ENCODE assay signal across 9 mouse cellular contexts in genomic region chr12:84053173-84053572, GRCm38 (mm10). TPM values are rescaled to one million over a fixed set of nuclear protein-coding genes. Genes with fewer than 3 reads are reported as not detected.
DNase-seq lines count a peak whose midpoint lies in the region; ATAC-seq and TF ChIP-seq lines count a peak whose summit lies in the region.
"Had no signal": no experiment of that assay in that cellular context is flagged by ENCODE, and none has a peak within 500 bp of the region (broad histone marks: within the 10 kb centered on the region; RNA-seq: fewer than 3 reads in every experiment).

No protein-coding gene starts in this region.

- H3K9me3 ChIP-seq in heart, embryonic 14.5 days (ENCODE audit: control insufficient read depth, low read length) = peaks cover 4% of the 10 kb centered on the region
- no peaks in the 10 kb centered on the region for H3K9me3 ChIP-seq in liver, embryonic 16.5 days (replicated peaks; ENCODE audit: control insufficient read depth, low read length)

- 5% methylated on average over 16 of the region's 16 CpGs for WGBS in heart, embryonic 14.5 days
- WGBS in liver, embryonic 16.5 days (ENCODE audit: insufficient replicate concordance) = 10% methylated on average over 16 of the region's 16 CpGs

- TF ChIP-seq CTCF in bone marrow macrophage, adult 2 months (IDR thresholded peaks at IDR 0.05; ENCODE audit: low read depth, low read length) = no peak

- TF ChIP-seq POLR2A in bone marrow macrophage, adult 2 months (IDR thresholded peaks at IDR 0.05; ENCODE audit: borderline replicate concordance, low read depth, low read length) = no peak

- no peaks in the 10 kb centered on the region for H3K36me3 ChIP-seq in heart, embryonic 14.5 days (ENCODE audit: control insufficient read depth, insufficient read depth, low read length)
- no peaks in the 10 kb centered on the region for H3K36me3 ChIP-seq in liver, embryonic 16.5 days (ENCODE audit: control insufficient read depth, insufficient read depth)

- intact Hi-C loops in heart, postnatal 25 days (cut with DNase I) = no loop called here

- H3K27me3 ChIP-seq in heart, embryonic 14.5 days (ENCODE audit: control insufficient read depth, insufficient read depth, low read length) = peaks cover 14% of the 10 kb centered on the region; the same call in 1 of the 2 replicates
- H3K27me3 ChIP-seq in liver, embryonic 16.5 days (ENCODE audit: control insufficient read depth, insufficient read depth, low read depth, low read length) = peaks cover 20% of the 10 kb centered on the region

- H3K4me3 ChIP-seq in bone marrow macrophage, adult 2 months (ENCODE audit: insufficient read depth, low read length) = peak overlapping the region; percentile 52
- peak overlapping the region; percentile 36 to 47 for H3K4me3 ChIP-seq in heart, embryonic 14.5 days (ENCODE audit: control insufficient read depth in 1 of 2, insufficient read depth in 1 of 2, low read depth in 1 of 2, low read length in 2 of 2)
- peak overlapping the region; percentile 51 for H3K4me3 ChIP-seq in liver, embryonic 16.5 days (ENCODE audit: low read depth, low read length)

- ATAC-seq in heart, embryonic 14.5 days (ENCODE audit: insufficient number of reproducible peaks, insufficient read depth, low FRiP score, low read depth) = no peak
- ATAC-seq in liver, embryonic 16.5 days (ENCODE audit: low read depth) = peak; percentile 30; the same call in 1 of the 2 replicates
- no peak for ATAC-seq in granulocyte monocyte progenitor cell, adult 5-6 weeks (replicated peaks; ENCODE audit: poor library complexity, severe bottlenecking)

- peak overlapping the region; percentile 61 for H3K9ac ChIP-seq in heart, embryonic 14.5 days (ENCODE audit: low read length)
- H3K9ac ChIP-seq in liver, embryonic 16.5 days (ENCODE audit: low read depth, low read length) = no peak overlapping the region

- peak overlapping the region; percentile 91 for H3K4me2 ChIP-seq in heart, embryonic 14.5 days (ENCODE audit: low read length)
- H3K4me2 ChIP-seq in liver, embryonic 16.5 days (ENCODE audit: low read depth, low read length) = peak overlapping the region; percentile 52

- DNase-seq in heart, adult 11 months = peak; percentile 55
- DNase-seq in heart, postnatal 25 days (ENCODE audit: low spot score) = no peak
- no peak for DNase-seq in urinary bladder, postnatal 4 days (ENCODE audit: low spot score in 2 of 2)
- no peak for DNase-seq in layer of hippocampus, adult 8-10 months (ENCODE audit: low spot score in 2 of 2)

- H3K27ac ChIP-seq in bone marrow macrophage, adult 2 months (ENCODE audit: insufficient read depth, low read depth, low read length) = no peak overlapping the region
- no peak overlapping the region for H3K27ac ChIP-seq in heart, embryonic 14.5 days (replicated peaks in 1 of 2; ENCODE audit: control insufficient read depth in 1 of 2, insufficient read depth in 1 of 2, low read depth in 2 of 2, low read length in 2 of 2)
- peak overlapping the region; percentile 26 for H3K27ac ChIP-seq in liver, embryonic 16.5 days (ENCODE audit: low read length)

- peaks cover 2% of the 10 kb centered on the region; the same call in 1 of the 2 replicates for H3K4me1 ChIP-seq in bone marrow macrophage, adult 2 months (ENCODE audit: control insufficient read depth, insufficient read depth, low read length)
- no peaks in the 10 kb centered on the region; a peak in 1 of 4 replicates for H3K4me1 ChIP-seq in heart, embryonic 14.5 days (ENCODE audit: control insufficient read depth in 2 of 2, insufficient read depth in 2 of 2, low read length in 2 of 2)
- H3K4me1 ChIP-seq in liver, embryonic 16.5 days (ENCODE audit: control insufficient read depth, low read depth, low read length) = no peaks in the 10 kb centered on the region

RNA-seq across cellular contexts. Expression of gene Acot3, which starts 1.2 kb away (rescaled TPM):
- total RNA-seq in heart, postnatal 25 days (2021) = 1 to 10 TPM; 1.7 TPM
- polyA plus RNA-seq in bone marrow macrophage, adult 2 months (2012; ENCODE audit: insufficient read depth, insufficient read length, missing spikeins) = not detected in 2 replicates
- polyA plus RNA-seq in heart, embryonic 14.5 days (2014; fragmentation: Nextera tagmentation; extraction: Ambion mirVana) = 0.72 and 1.0 TPM in 2 replicates
- 6.3 and 6.7 TPM in 2 replicates for polyA plus RNA-seq in liver, embryonic 16.5 days (2015; fragmentation: Nextera tagmentation; extraction: Ambion mirVana)
- total RNA-seq in granulocyte monocyte progenitor cell, adult 5-6 weeks (2014; fragmentation: Nextera tagmentation) = not detected in 2 replicates
- not detected in 2 replicates for total RNA-seq in granulocyte monocyte progenitor cell, adult 5-6 weeks (2017)
- total RNA-seq in layer of hippocampus, adult 8-10 months (2022) = 1 to 10 TPM; 2.4 to 3.1 (median 2.8) TPM
- total RNA-seq: MEL had no signal

RNA-seq across cellular contexts. Expression of gene Gm49366, which starts 14.4 kb away (rescaled TPM):
- total RNA-seq in heart, postnatal 25 days (2021) = not detected
- not detected in 2 replicates for polyA plus RNA-seq in bone marrow macrophage, adult 2 months (2012; ENCODE audit: insufficient read depth, insufficient read length, missing spikeins)
- not detected in 2 replicates for polyA plus RNA-seq in heart, embryonic 14.5 days (2014; fragmentation: Nextera tagmentation; extraction: Ambion mirVana)
- not detected in 2 replicates for polyA plus RNA-seq in liver, embryonic 16.5 days (2015; fragmentation: Nextera tagmentation; extraction: Ambion mirVana)
- total RNA-seq in granulocyte monocyte progenitor cell, adult 5-6 weeks (2014; fragmentation: Nextera tagmentation) = not detected in 2 replicates
- total RNA-seq in granulocyte monocyte progenitor cell, adult 5-6 weeks (2017) = not detected in 2 replicates
- total RNA-seq in layer of hippocampus, adult 8-10 months (2022) = not detected
- total RNA-seq: MEL had no signal

RNA-seq across cellular contexts. Expression of gene Acot4, which starts 15.0 kb away (rescaled TPM):
- total RNA-seq in heart, postnatal 25 days (2021) = 1 to 10 TPM in 1 of 2 experiments, under 1 TPM in 1; 0.94 to 1.5 TPM
- 0.09 and 0.36 TPM in 2 replicates for polyA plus RNA-seq in bone marrow macrophage, adult 2 months (2012; ENCODE audit: insufficient read depth, insufficient read length, missing spikeins)
- 0.30 and 0.32 TPM in 2 replicates for polyA plus RNA-seq in heart, embryonic 14.5 days (2014; fragmentation: Nextera tagmentation; extraction: Ambion mirVana)
- 8.4 and 10.0 TPM in 2 replicates for polyA plus RNA-seq in liver, embryonic 16.5 days (2015; fragmentation: Nextera tagmentation; extraction: Ambion mirVana)
- 0.13 TPM in 1 of 2 replicates, not detected in the other for total RNA-seq in granulocyte monocyte progenitor cell, adult 5-6 weeks (2014; fragmentation: Nextera tagmentation)
- total RNA-seq in granulocyte monocyte progenitor cell, adult 5-6 weeks (2017) = not detected in 2 replicates
- total RNA-seq in layer of hippocampus, adult 8-10 months (2022) = 1 to 10 TPM; 2.2 to 3.3 (median 2.7) TPM

RNA-seq across cellular contexts. Expression of gene Acot5, which starts 16.0 kb away (rescaled TPM):
- not detected for total RNA-seq in heart, postnatal 25 days (2021)
- not detected in 2 replicates for polyA plus RNA-seq in bone marrow macrophage, adult 2 months (2012; ENCODE audit: insufficient read depth, insufficient read length, missing spikeins)
- not detected in 2 replicates for polyA plus RNA-seq in heart, embryonic 14.5 days (2014; fragmentation: Nextera tagmentation; extraction: Ambion mirVana)
- polyA plus RNA-seq in liver, embryonic 16.5 days (2015; fragmentation: Nextera tagmentation; extraction: Ambion mirVana) = not detected in 2 replicates
- not detected in 2 replicates for total RNA-seq in granulocyte monocyte progenitor cell, adult 5-6 weeks (2014; fragmentation: Nextera tagmentation)
- not detected in 2 replicates for total RNA-seq in granulocyte monocyte progenitor cell, adult 5-6 weeks (2017)
- 1 to 10 TPM; 4.4 to 5.3 (median 5.2) TPM for total RNA-seq in layer of hippocampus, adult 8-10 months (2022)
- total RNA-seq: MEL had no signal

RNA-seq across cellular contexts. Expression of gene Acot1, which starts 43.9 kb away (rescaled TPM):
- 10 to 100 TPM; 35.8 to 47.2 TPM for total RNA-seq in heart, postnatal 25 days (2021)
- 13.0 and 14.5 TPM in 2 replicates for polyA plus RNA-seq in bone marrow macrophage, adult 2 months (2012; ENCODE audit: insufficient read depth, insufficient read length, missing spikeins)
- 30.0 and 31.9 TPM in 2 replicates for polyA plus RNA-seq in heart, embryonic 14.5 days (2014; fragmentation: Nextera tagmentation; extraction: Ambion mirVana)
- polyA plus RNA-seq in liver, embryonic 16.5 days (2015; fragmentation: Nextera tagmentation; extraction: Ambion mirVana) = 30.2 and 36.4 TPM in 2 replicates
- total RNA-seq in granulocyte monocyte progenitor cell, adult 5-6 weeks (2014; fragmentation: Nextera tagmentation) = 14.7 and 16.2 TPM in 2 replicates
- 9.6 and 12.3 TPM in 2 replicates for total RNA-seq in granulocyte monocyte progenitor cell, adult 5-6 weeks (2017)
- 10 to 100 TPM; 21.5 to 25.1 (median 24.2) TPM for total RNA-seq in layer of hippocampus, adult 8-10 months (2022)
